Mouse (Mus musculus) liver, postnatal 0 days (tissue): ENCODE measurements around the gene Gipc3.

Source experiments
- CTCF ChIP-seq: sonication (generic); IDR thresholded peaks from 2 replicates; pipeline ENCODE4 v1.5.1; 2016; ENCODE audit warnings: antibody characterized with exemption, low read depth
- EP300 ChIP-seq: IDR thresholded peaks from 2 replicates; pipeline ENCODE4 v1.6.1; 2016; ENCODE audit warnings: antibody characterized with exemption, low read depth, mild to moderate bottlenecking

- TF ChIP-seq CTCF (no peak), EP300 (no peak)
Measured at GRCm38 (mm10) chr10:81306837-81307682, 36.0 kb downstream of the Gipc3 start.
